In genomic region chr5:111059140-111059921, GRCm38 (mm10) we compare ENCODE assay signal across 8 mouse cellular contexts.
DNase-seq lines count a peak whose midpoint lies in the region; ATAC-seq and TF ChIP-seq lines count a peak whose summit lies in the region.

No protein-coding gene starts in this region.

- no peaks in the 10 kb centered on the region for H3K9me3 ChIP-seq in lung, postnatal 0 days (ENCODE audit: low read length)
- no peaks in the 10 kb centered on the region for H3K9me3 ChIP-seq in heart, embryonic 15.5 days (replicated peaks)
- H3K9me3 ChIP-seq in intestine, embryonic 16.5 days (ENCODE audit: control insufficient read depth, low read length): no peaks in the 10 kb centered on the region

- no peak for ATAC-seq in lung, postnatal 0 days
- no peak for ATAC-seq in heart, embryonic 15.5 days (replicated peaks; ENCODE audit: insufficient number of reproducible peaks, insufficient read depth, low FRiP score, low read depth)
- ATAC-seq in intestine, embryonic 16.5 days: no peak

- no peak overlapping the region for H3K4me2 ChIP-seq in lung, postnatal 0 days (replicated peaks; ENCODE audit: low read depth, low read length)
- H3K4me2 ChIP-seq in heart, embryonic 15.5 days: 0 out of 2 replicates have a peak overlapping the region, but pooled peaks have one; percentile 5
- H3K4me2 ChIP-seq in intestine, embryonic 16.5 days (ENCODE audit: low read depth, low read length): no peak overlapping the region

- H3K4me3 ChIP-seq in lung, postnatal 0 days (ENCODE audit: low read depth, low read length): no peak overlapping the region
- H3K4me3 ChIP-seq in heart, embryonic 15.5 days: no peak overlapping the region
- no peak overlapping the region for H3K4me3 ChIP-seq in intestine, embryonic 16.5 days (ENCODE audit: low read length)

- H3K4me1 ChIP-seq in lung, postnatal 0 days (ENCODE audit: insufficient read depth, low read depth, low read length): peaks cover 17% of the 10 kb centered on the region; the same call in 1 of the 2 replicates
- peaks cover 28% of the 10 kb centered on the region for H3K4me1 ChIP-seq in heart, embryonic 15.5 days (replicated peaks)
- H3K4me1 ChIP-seq in intestine, embryonic 16.5 days (ENCODE audit: control insufficient read depth, insufficient read depth, low read length): peaks cover 9% of the 10 kb centered on the region

- no peak for TF ChIP-seq EP300 in lung, postnatal 0 days (IDR thresholded peaks at IDR 0.05)

- no peak overlapping the region for H3K9ac ChIP-seq in lung, postnatal 0 days (replicated peaks; ENCODE audit: low read depth)
- H3K9ac ChIP-seq in heart, embryonic 15.5 days: no peak overlapping the region
- no peak overlapping the region for H3K9ac ChIP-seq in intestine, embryonic 16.5 days (ENCODE audit: low read depth, low read length)

- no peaks in the 10 kb centered on the region for H3K36me3 ChIP-seq in lung, postnatal 0 days (ENCODE audit: insufficient read depth, low read length)
- no peaks in the 10 kb centered on the region for H3K36me3 ChIP-seq in heart, embryonic 15.5 days
- no peaks in the 10 kb centered on the region for H3K36me3 ChIP-seq in intestine, embryonic 16.5 days (ENCODE audit: control insufficient read depth, insufficient read depth, low read length)

- TF ChIP-seq CTCF in lung, postnatal 0 days (IDR thresholded peaks at IDR 0.05): no peak

- 69% methylated on average over 11 of the region's 11 CpGs for WGBS in lung, postnatal 0 days
- 65% methylated on average over 11 of the region's 11 CpGs for WGBS in heart, embryonic 15.5 days
- 66% methylated on average over 11 of the region's 11 CpGs for WGBS in intestine, embryonic 16.5 days

- DNase-seq in adrenal gland, adult (ENCODE audit: inconsistent age in 2 of 2, low spot score in 1 of 2): peak; percentile 37 to 69
- no peak for DNase-seq in adrenal gland, postnatal 25 days
- DNase-seq in lung, postnatal 0 days (ENCODE audit: low spot score): no peak
- no peak for DNase-seq in lung, postnatal 36 days
- DNase-seq in thymus, postnatal 0 days (ENCODE audit: low spot score): peak; percentile 62
- DNase-seq in frontal cortex, postnatal 25 days (ENCODE audit: low spot score in 2 of 2): no peak

- H3K27ac ChIP-seq in lung, postnatal 0 days (ENCODE audit: low read length): peak overlapping the region; percentile 5; the same call in 1 of the 2 replicates
- no peak overlapping the region for H3K27ac ChIP-seq in heart, embryonic 15.5 days
- no peak overlapping the region for H3K27ac ChIP-seq in intestine, embryonic 16.5 days (ENCODE audit: low read length)

- no peaks in the 10 kb centered on the region for H3K27me3 ChIP-seq in lung, postnatal 0 days (replicated peaks; ENCODE audit: insufficient read depth, low read length)
- peaks cover 35% of the 10 kb centered on the region for H3K27me3 ChIP-seq in heart, embryonic 15.5 days
- no peaks in the 10 kb centered on the region for H3K27me3 ChIP-seq in intestine, embryonic 16.5 days (replicated peaks; ENCODE audit: control insufficient read depth, insufficient read depth, low read length)

Comparison
In these comparisons a context has a peak if more than half of its experiments do, and no peak if none do; other contexts are left out.
1. DNase-seq: peak in adrenal gland, adult (2 of 2) and thymus, postnatal 0 days (single experiment); none in adrenal gland, postnatal 25 days (single experiment), lung, postnatal 0 days (single experiment), lung, postnatal 36 days (single experiment) and frontal cortex, postnatal 25 days (0 of 2).